Mouse (Mus musculus): ENCODE data around the gene Stac3. TPM values are rescaled to one million over a fixed set of nuclear protein-coding genes. Genes with fewer than 3 reads are reported as not detected.
A peak's percentile ranks its signal among the peaks of the same experiment; 100 is the strongest.

Gene Stac3
- polyA plus RNA-seq, 2 experiments = 0.37 TPM; not detected in 1

- 82% methylated on average over 20 of the region's 20 CpGs for WGBS (ENCODE audit: insufficient replicate concordance)
- TF ChIP-seq EP300 (IDR thresholded peaks at IDR 0.05; ENCODE audit: low read depth) (no peak), CTCF (IDR thresholded peaks at IDR 0.05; ENCODE audit: low read depth) (no peak)
- H3K4me2 ChIP-seq (ENCODE audit: low read depth) = no peak overlapping the region
- H3K9me3 ChIP-seq (ENCODE audit: control insufficient read depth, low read length) = no peaks in the 10 kb centered on the region
- no peak for DNase-seq (ENCODE audit: low read depth in 3 of 3, low spot score in 3 of 3)
- H3K27me3 ChIP-seq (ENCODE audit: control insufficient read depth, insufficient read depth, low read length) = no peaks in the 10 kb centered on the region
- H3K36me3 ChIP-seq (replicated peaks; ENCODE audit: control insufficient read depth, insufficient read depth, low read depth) = no peaks in the 10 kb centered on the region
- H3K4me1 ChIP-seq (replicated peaks; ENCODE audit: control insufficient read depth in 2 of 2, insufficient read depth in 2 of 2, low read length in 1 of 2) = no peaks in the 10 kb centered on the region
- no peak for ATAC-seq (ENCODE audit: insufficient read depth)
- no peak overlapping the region for H3K27ac ChIP-seq
- H3K4me3 ChIP-seq (ENCODE audit: insufficient read depth in 1 of 2, low read depth in 2 of 2, low read length in 2 of 2) = no peak overlapping the region
- no peak overlapping the region for H3K9ac ChIP-seq (replicated peaks)
Observed at GRCm38 (mm10) chr10:127544375-127544774, 42.9 kb downstream of the Stac3 start.

DNA sequence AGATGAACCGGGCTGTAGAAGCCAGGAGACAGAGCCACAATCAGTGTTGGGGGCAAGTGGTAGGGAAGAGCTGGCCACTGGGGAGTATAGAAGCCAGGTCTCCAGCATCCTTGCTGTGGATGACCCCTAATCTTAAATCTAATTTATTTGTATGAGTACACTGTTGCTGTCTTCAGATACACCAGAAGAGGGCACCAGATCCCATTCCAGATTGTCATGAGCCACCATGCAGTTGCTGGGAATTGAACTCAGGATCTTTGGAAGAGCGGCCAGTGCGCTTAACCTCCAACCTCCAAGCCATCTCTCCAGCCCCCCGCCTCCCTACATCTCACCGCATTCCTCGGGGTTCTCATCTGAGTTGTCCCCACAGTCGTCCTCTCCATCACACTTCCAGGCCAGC is 45.0 kb downstream of the Stac3 start:
- 75% methylated on average over 7 of the region's 7 CpGs for WGBS (ENCODE audit: insufficient replicate concordance)
- Histone ChIP-seq H3K4me2 (ENCODE audit: low read depth) (no peak overlapping the region), H3K36me3 (replicated peaks; ENCODE audit: control insufficient read depth, insufficient read depth, low read depth) (no peaks in the 10 kb centered on the region), H3K9ac (replicated peaks) (no peak overlapping the region), H3K27ac (no peak overlapping the region), H3K4me3 (ENCODE audit: insufficient read depth in 1 of 2, low read depth in 2 of 2, low read length in 2 of 2) (no peak overlapping the region), H3K9me3 (ENCODE audit: control insufficient read depth, low read length) (no peaks in the 10 kb centered on the region), H3K27me3 (ENCODE audit: control insufficient read depth, insufficient read depth, low read length) (no peaks in the 10 kb centered on the region), H3K4me1 (replicated peaks; ENCODE audit: control insufficient read depth in 2 of 2, insufficient read depth in 2 of 2, low read length in 1 of 2) (no peaks in the 10 kb centered on the region)
- TF ChIP-seq EP300 (IDR thresholded peaks at IDR 0.05; ENCODE audit: low read depth) = no peak
- TF ChIP-seq CTCF (IDR thresholded peaks at IDR 0.05; ENCODE audit: low read depth) = peak; percentile 37
- DNase-seq (ENCODE audit: low read depth in 3 of 3, low spot score in 3 of 3) (no peak), ATAC-seq (ENCODE audit: insufficient read depth) (no peak)

DNA sequence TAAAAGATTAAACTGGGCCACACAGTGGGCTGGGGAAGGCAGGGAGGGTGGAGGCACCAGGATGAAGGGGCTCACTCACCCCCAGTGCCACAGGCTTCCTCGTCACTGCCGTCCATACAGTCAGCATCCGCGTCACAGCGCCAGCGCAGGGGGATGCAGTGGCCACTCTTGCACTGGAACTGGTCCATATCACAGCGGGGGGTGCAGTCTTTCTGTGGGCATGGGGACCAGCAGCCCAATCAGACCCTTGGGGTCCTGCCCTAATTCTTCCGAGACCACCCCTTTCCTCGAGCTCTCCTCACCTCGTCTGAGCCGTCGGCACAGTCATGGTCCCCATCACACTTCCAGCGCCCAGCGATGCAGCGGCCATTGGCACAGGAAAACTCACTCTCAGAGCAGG is 46.8 kb downstream of the Stac3 start:
- no peaks in the 10 kb centered on the region for H3K36me3 ChIP-seq (replicated peaks; ENCODE audit: control insufficient read depth, insufficient read depth, low read depth)

DNA sequence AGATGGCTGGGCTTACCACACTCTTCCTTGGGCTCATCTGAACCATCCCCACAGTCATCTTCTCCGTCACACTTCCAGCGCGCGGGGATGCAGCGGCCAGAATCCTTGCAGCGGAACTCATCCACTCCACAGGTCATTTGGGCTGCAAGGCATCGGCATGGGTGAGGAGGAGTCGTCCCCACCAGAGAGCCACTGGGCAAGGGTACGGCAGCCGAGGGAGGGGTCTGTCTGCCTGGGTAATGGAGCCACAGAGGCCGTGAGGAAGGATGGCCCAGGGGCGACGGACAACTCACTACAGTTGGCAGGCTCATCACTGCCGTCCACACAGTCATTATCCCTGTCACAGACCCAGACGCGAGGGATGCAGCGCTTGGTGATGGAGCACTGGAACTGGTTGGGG is 48.4 kb downstream of the Stac3 start:
- 73% methylated on average over 17 of the region's 17 CpGs for WGBS (ENCODE audit: insufficient replicate concordance)
- Histone ChIP-seq H3K36me3 (replicated peaks; ENCODE audit: control insufficient read depth, insufficient read depth, low read depth) (no peaks in the 10 kb centered on the region; the same call in 1 of the 2 replicates), H3K4me3 (ENCODE audit: insufficient read depth in 1 of 2, low read depth in 2 of 2, low read length in 2 of 2) (no peak overlapping the region), H3K27me3 (ENCODE audit: control insufficient read depth, insufficient read depth, low read length) (no peaks in the 10 kb centered on the region), H3K4me2 (ENCODE audit: low read depth) (no peak overlapping the region), H3K9ac (replicated peaks) (no peak overlapping the region), H3K4me1 (replicated peaks; ENCODE audit: control insufficient read depth in 2 of 2, insufficient read depth in 2 of 2, low read length in 1 of 2) (no peaks in the 10 kb centered on the region), H3K27ac (no peak overlapping the region), H3K9me3 (ENCODE audit: control insufficient read depth, low read length) (no peaks in the 10 kb centered on the region)
- DNase-seq (ENCODE audit: low read depth in 3 of 3, low spot score in 3 of 3) = no peak
- ATAC-seq (ENCODE audit: insufficient read depth) = no peak
- TF ChIP-seq EP300 (IDR thresholded peaks at IDR 0.05; ENCODE audit: low read depth) (no peak), CTCF (IDR thresholded peaks at IDR 0.05; ENCODE audit: low read depth) (no peak)

More for the DNA sequence above, 46.8 kb downstream of the Stac3 start:
- 85% methylated on average over 15 of the region's 15 CpGs for WGBS (ENCODE audit: insufficient replicate concordance)
- no peak for ATAC-seq (ENCODE audit: insufficient read depth)
- H3K4me2 ChIP-seq (ENCODE audit: low read depth) = no peak overlapping the region
- no peak for TF ChIP-seq EP300 (IDR thresholded peaks at IDR 0.05; ENCODE audit: low read depth)
- TF ChIP-seq CTCF (IDR thresholded peaks at IDR 0.05; ENCODE audit: low read depth) = no peak
- H3K9ac ChIP-seq (replicated peaks) = no peak overlapping the region
- no peaks in the 10 kb centered on the region for H3K27me3 ChIP-seq (ENCODE audit: control insufficient read depth, insufficient read depth, low read length)
- no peaks in the 10 kb centered on the region for H3K9me3 ChIP-seq (ENCODE audit: control insufficient read depth, low read length)
- no peaks in the 10 kb centered on the region for H3K4me1 ChIP-seq (replicated peaks; ENCODE audit: control insufficient read depth in 2 of 2, insufficient read depth in 2 of 2, low read length in 1 of 2)
- no peak overlapping the region for H3K4me3 ChIP-seq (ENCODE audit: insufficient read depth in 1 of 2, low read depth in 2 of 2, low read length in 2 of 2)
- no peak overlapping the region for H3K27ac ChIP-seq
- no peak for DNase-seq (ENCODE audit: low read depth in 3 of 3, low spot score in 3 of 3)

DNA sequence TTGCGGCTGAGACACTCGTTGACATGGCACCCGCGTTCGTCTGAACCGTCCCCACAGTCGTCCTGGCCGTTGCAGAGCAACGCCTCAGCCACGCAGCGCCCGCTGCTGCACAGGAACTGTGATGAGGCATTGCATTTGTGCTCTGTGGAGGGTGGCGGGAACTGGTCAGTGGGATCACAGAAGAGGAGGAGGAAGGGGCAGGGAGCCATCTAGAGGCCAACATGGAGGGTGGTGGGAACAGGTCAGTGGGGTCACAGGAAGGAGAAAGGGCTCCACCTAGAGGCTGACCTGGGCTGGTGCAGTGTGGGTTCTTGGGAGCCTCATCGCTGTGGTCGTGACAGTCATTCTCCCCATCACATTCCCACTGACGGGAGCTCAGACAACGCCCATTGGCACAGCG is 54.2 kb downstream of the Stac3 start:
- WGBS (ENCODE audit: insufficient replicate concordance) = 66% methylated on average over 18 of the region's 18 CpGs
- ATAC-seq (ENCODE audit: insufficient read depth) = no peak
- TF ChIP-seq CTCF (IDR thresholded peaks at IDR 0.05; ENCODE audit: low read depth) (peak; percentile 94), EP300 (IDR thresholded peaks at IDR 0.05; ENCODE audit: low read depth) (no peak)

More for the DNA sequence above, 54.2 kb downstream of the Stac3 start:
- Histone ChIP-seq H3K4me1 (replicated peaks; ENCODE audit: control insufficient read depth in 2 of 2, insufficient read depth in 2 of 2, low read length in 1 of 2) (no peaks in the 10 kb centered on the region), H3K9me3 (ENCODE audit: control insufficient read depth, low read length) (no peaks in the 10 kb centered on the region), H3K36me3 (replicated peaks; ENCODE audit: control insufficient read depth, insufficient read depth, low read depth) (no peaks in the 10 kb centered on the region; the same call in 1 of the 2 replicates), H3K4me3 (ENCODE audit: insufficient read depth in 1 of 2, low read depth in 2 of 2, low read length in 2 of 2) (no peak overlapping the region), H3K4me2 (ENCODE audit: low read depth) (no peak overlapping the region), H3K27me3 (ENCODE audit: control insufficient read depth, insufficient read depth, low read length) (no peaks in the 10 kb centered on the region), H3K27ac (no peak overlapping the region), H3K9ac (replicated peaks) (no peak overlapping the region)
- DNase-seq (ENCODE audit: low read depth in 3 of 3, low spot score in 3 of 3) = peak in 1 of 3 experiments; percentile 25

Data from liver, embryonic 14.5 days (tissue).